Mouse (Mus musculus): Measurements from ENCODE around the gene Stk32b. TPM values are rescaled to one million over a fixed set of nuclear protein-coding genes. Genes with fewer than 3 reads are reported as not detected.

Stk32b gene
- polyA plus RNA-seq, 1 experiment from 2014 or later = 0.30 TPM

- Histone ChIP-seq H3K27ac (replicated peaks) (no peak overlapping the region), H3K9ac (no peak overlapping the region), H3K4me1 (replicated peaks) (no peaks in the 10 kb centered on the region), H3K4me2 (no peak overlapping the region), H3K4me3 (replicated peaks) (no peak overlapping the region), H3K9me3 (replicated peaks) (no peaks in the 10 kb centered on the region), H3K36me3 (replicated peaks) (no peaks in the 10 kb centered on the region), H3K27me3 (0 out of 2 replicates have a peak, but pooled peaks cover 2% of the 10 kb centered on the region)
- no peak for ATAC-seq (ENCODE audit: insufficient read depth)
- 42% methylated on average over 3 of the region's 3 CpGs for WGBS (ENCODE audit: insufficient replicate concordance)
Measured at GRCm38 (mm10) chr5:37447546-37447945, 269.4 kb downstream of the Stk32b start.

- Histone ChIP-seq H3K9me3 (replicated peaks) (no peaks in the 10 kb centered on the region), H3K36me3 (replicated peaks) (no peaks in the 10 kb centered on the region), H3K27ac (replicated peaks) (no peak overlapping the region), H3K4me1 (replicated peaks) (no peaks in the 10 kb centered on the region), H3K9ac (no peak overlapping the region), H3K4me3 (replicated peaks) (no peak overlapping the region), H3K4me2 (no peak overlapping the region), H3K27me3 (0 out of 2 replicates have a peak, but pooled peaks cover 2% of the 10 kb centered on the region)
- no peak for ATAC-seq (ENCODE audit: insufficient read depth)
- WGBS (ENCODE audit: insufficient replicate concordance) = 54% methylated on average over 2 of the region's 2 CpGs
Measured at GRCm38 (mm10) chr5:37442767-37443166, 274.2 kb downstream of the Stk32b start.

- H3K4me3 ChIP-seq (replicated peaks) = no peak overlapping the region
- no peaks in the 10 kb centered on the region for H3K27me3 ChIP-seq
- WGBS (ENCODE audit: insufficient replicate concordance) = 51% methylated on average over 3 of the region's 3 CpGs
- no peak overlapping the region for H3K4me2 ChIP-seq
- H3K27ac ChIP-seq (replicated peaks) = no peak overlapping the region
- no peaks in the 10 kb centered on the region for H3K9me3 ChIP-seq (replicated peaks)
- no peak for ATAC-seq (ENCODE audit: insufficient read depth)
- H3K4me1 ChIP-seq (replicated peaks) = no peaks in the 10 kb centered on the region
- H3K9ac ChIP-seq = no peak overlapping the region
- no peaks in the 10 kb centered on the region for H3K36me3 ChIP-seq (replicated peaks)
Measured at GRCm38 (mm10) chr5:37435417-37435816, 281.6 kb downstream of the Stk32b start.

- Histone ChIP-seq H3K27me3 (no peaks in the 10 kb centered on the region), H3K4me2 (no peak overlapping the region), H3K4me1 (replicated peaks) (no peaks in the 10 kb centered on the region), H3K27ac (replicated peaks) (no peak overlapping the region), H3K36me3 (replicated peaks) (no peaks in the 10 kb centered on the region), H3K9ac (no peak overlapping the region), H3K9me3 (replicated peaks) (no peaks in the 10 kb centered on the region), H3K4me3 (replicated peaks) (no peak overlapping the region)
- ATAC-seq (ENCODE audit: insufficient read depth) = no peak
Measured at GRCm38 (mm10) chr5:37427210-37427609, 289.8 kb downstream of the Stk32b start.

GRCm38 (mm10) chr5:37419028-37419427 is 297.9 kb downstream of the Stk32b start:
- no peak overlapping the region for H3K4me3 ChIP-seq (replicated peaks)
- WGBS (ENCODE audit: insufficient replicate concordance) = 73% methylated on average over 6 of the region's 6 CpGs
- H3K27ac ChIP-seq (replicated peaks) = no peak overlapping the region
- H3K4me2 ChIP-seq = no peak overlapping the region
- no peak for ATAC-seq (ENCODE audit: insufficient read depth)
- no peaks in the 10 kb centered on the region for H3K9me3 ChIP-seq (replicated peaks)
- no peaks in the 10 kb centered on the region for H3K36me3 ChIP-seq (replicated peaks)
- no peaks in the 10 kb centered on the region for H3K4me1 ChIP-seq (replicated peaks)
- H3K27me3 ChIP-seq = no peaks in the 10 kb centered on the region
- H3K9ac ChIP-seq = no peak overlapping the region

Other genes starting within 250 kb of the Stk32b start
- gene Cytl1, start 18.3 kb upstream of the Stk32b start, polyA plus RNA-seq (2015; fragmentation: Nextera tagmentation; extraction: Ambion mirVana) = 0.44 TPM in 1 of 2 replicates, not detected in the other
- gene Msx1, start 107.4 kb upstream of the Stk32b start, polyA plus RNA-seq (2015; fragmentation: Nextera tagmentation; extraction: Ambion mirVana) = 0.08 and 0.12 TPM in 2 replicates

All from liver, embryonic 15.5 days (tissue).